Comparison of ENCODE assay signal across 8 mouse cellular contexts in the genomic region with DNA sequence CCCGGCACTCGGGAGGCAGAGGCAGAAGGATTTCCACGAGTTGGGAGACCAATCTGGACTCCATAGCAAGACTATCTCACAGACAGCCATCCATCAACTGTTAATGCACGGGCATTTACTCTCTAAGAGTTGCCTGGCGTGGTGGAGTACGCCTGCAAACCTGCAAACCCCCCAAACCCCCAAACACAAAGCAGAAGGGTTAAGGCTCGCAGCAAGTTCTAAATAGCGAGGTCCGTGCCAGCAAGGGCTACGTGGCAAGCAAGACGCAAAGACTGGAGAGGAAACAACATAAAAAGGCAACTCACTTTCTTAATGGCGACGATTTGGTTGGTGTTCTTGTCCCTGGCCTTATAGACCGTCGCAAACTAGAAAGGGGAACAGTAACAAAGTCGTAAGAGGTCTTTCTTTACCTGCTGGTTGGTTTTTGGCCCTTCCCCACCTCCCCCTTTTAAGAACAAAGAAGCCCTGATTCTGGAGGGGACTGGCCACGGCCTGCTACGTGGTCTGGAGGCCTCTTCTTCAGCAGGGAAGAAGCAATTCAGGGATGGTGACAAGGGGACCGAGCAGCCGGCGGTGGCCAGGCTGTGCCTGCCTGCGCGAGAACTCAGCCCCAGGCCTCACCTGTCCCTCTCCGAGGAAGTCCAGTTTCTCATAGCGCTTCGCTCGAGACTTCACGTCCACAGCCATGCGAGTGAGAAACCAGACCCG. TPM values are rescaled to one million over a fixed set of nuclear protein-coding genes. Genes with fewer than 3 reads are reported as not detected.
DNase-seq lines count a peak whose midpoint lies in the region; ATAC-seq and TF ChIP-seq lines count a peak whose summit lies in the region.

No protein-coding gene starts in this region.

- peaks cover 27% of the 10 kb centered on the region for H3K36me3 ChIP-seq in C2C12 (ENCODE audit: control insufficient read depth, insufficient read depth)
- peaks cover 26% of the 10 kb centered on the region for H3K36me3 ChIP-seq in liver, embryonic 13.5 days

- H3K79me3 ChIP-seq in C2C12 (ENCODE audit: low read depth), result peaks cover 46% of the 10 kb centered on the region

- no peak for TF ChIP-seq CTCF in C2C12 (IDR thresholded peaks at IDR 0.05; ENCODE audit: control insufficient read depth, insufficient read depth, insufficient read length)
- TF ChIP-seq CTCF in cortical plate, adult 2 months (IDR thresholded peaks at IDR 0.05; ENCODE audit: extremely low read depth, insufficient read depth, low read length), result no peak

- H3K9me3 ChIP-seq in liver, embryonic 13.5 days (replicated peaks), result no peaks in the 10 kb centered on the region

- peak overlapping the region; percentile 95 for H3ac ChIP-seq in C2C12 (ENCODE audit: control insufficient read depth, insufficient read length, low read depth)

- intact Hi-C loops in left cerebral cortex, postnatal 10 days (cut with DNase I), result no loop called here

- H3K4me2 ChIP-seq in liver, embryonic 13.5 days, result peak overlapping the region; percentile 74

- WGBS in liver, embryonic 13.5 days (ENCODE audit: insufficient replicate concordance), result under 1% methylated on average over 30 of the region's 30 CpGs

- H3K4me3 ChIP-seq in C2C12 (ENCODE audit: insufficient read depth, poor library complexity, severe bottlenecking), result peak overlapping the region; percentile 99
- H3K4me3 ChIP-seq in cortical plate, adult 2 months (ENCODE audit: insufficient read depth, low read length), result peak overlapping the region; percentile 89
- peak overlapping the region; percentile 89 for H3K4me3 ChIP-seq in liver, embryonic 13.5 days (replicated peaks)

- TF ChIP-seq POLR2A in cortical plate, adult 2 months (IDR thresholded peaks at IDR 0.05; ENCODE audit: extremely low read depth, insufficient read depth, low read length), result no peak

- peak; percentile 91 for ATAC-seq in frontal cortex, adult (ENCODE audit: low TSS enrichment)
- ATAC-seq in hematopoietic stem cell, adult 5-6 weeks (replicated peaks in 1 of 2; ENCODE audit: insufficient read depth in 1 of 2, low FRiP score in 2 of 2, low TSS enrichment in 1 of 2, low read depth in 1 of 2, poor library complexity in 2 of 2, severe bottlenecking in 2 of 2), result peak; percentile 33 to 65
- ATAC-seq in liver, embryonic 13.5 days (ENCODE audit: low read depth), result peak; percentile 81
- peak; percentile 34 for ATAC-seq in neutrophil, adult 5-6 weeks (ENCODE audit: extremely low read depth, insufficient number of reproducible peaks, low FRiP score, poor library complexity, severe bottlenecking)

- no peaks in the 10 kb centered on the region for H3K27me3 ChIP-seq in C2C12 (ENCODE audit: control insufficient read depth, insufficient read depth, insufficient read length)
- no peaks in the 10 kb centered on the region for H3K27me3 ChIP-seq in liver, embryonic 13.5 days

- peaks cover 55% of the 10 kb centered on the region for H3K79me2 ChIP-seq in C2C12 (ENCODE audit: control insufficient read depth, insufficient read depth)

- no peak for DNase-seq in frontal cortex, adult 2 months (ENCODE audit: extremely low spot score in 1 of 2, low spot score in 1 of 2)
- no peak for DNase-seq in liver, embryonic 13.5 days
- DNase-seq in left cerebral cortex, postnatal 10 days (ENCODE audit: extremely low spot score in 1 of 2, low spot score in 2 of 2), result no peak

- H3K9ac ChIP-seq in liver, embryonic 13.5 days, result peak overlapping the region; percentile 92

- peak overlapping the region; percentile 17; the same call in 1 of the 2 replicates for H3K27ac ChIP-seq in cortical plate, adult 2 months (ENCODE audit: insufficient read depth, low read length)
- peak overlapping the region; percentile 85 for H3K27ac ChIP-seq in liver, embryonic 13.5 days

- H3K4me1 ChIP-seq in cortical plate, adult 2 months (ENCODE audit: control insufficient read depth, insufficient read depth, low read length), result peaks cover 4% of the 10 kb centered on the region; the same call in 1 of the 2 replicates
- H3K4me1 ChIP-seq in liver, embryonic 13.5 days (replicated peaks), result peaks cover 49% of the 10 kb centered on the region

TF ChIP-seq in C2C12, 6 proteins besides CTCF, POLR2A, EP300 and RAD21:
- TF ChIP-seq USF1 (IDR thresholded peaks at IDR 0.05; ENCODE audit: low read depth), result no peak
- no peak for TF ChIP-seq FOSL1 (IDR thresholded peaks at IDR 0.05; ENCODE audit: insufficient read depth, low read length, poor library complexity, severe bottlenecking)
- TF ChIP-seq MYOG (IDR thresholded peaks at IDR 0.05; ENCODE audit: control insufficient read depth, extremely low read depth, insufficient read length), result no peak
- no peak for TF ChIP-seq CEBPB (IDR thresholded peaks at IDR 0.05; ENCODE audit: low read depth)
- no peak for TF ChIP-seq MAX (IDR thresholded peaks at IDR 0.05)
- TF ChIP-seq MYOD1 (IDR thresholded peaks at IDR 0.05; ENCODE audit: control insufficient read depth, insufficient read length, low read depth), result no peak

RNA-seq across cellular contexts. Expression of a gene that starts 0.4 kb away (rescaled TPM):
- polyA plus RNA-seq in frontal cortex, adult 2 months (2012; rRNA removed), result 18.6 and 22.2 TPM in 2 replicates
- 27.8 TPM for polyA plus RNA-seq in C2C12 (2012; fragmentation: generic; extraction: Trizol)
- polyA plus RNA-seq in cortical plate, adult 2 months (2012; rRNA removed), result 19.5 and 20.6 TPM in 2 replicates
- total RNA-seq in hematopoietic stem cell, adult 5-6 weeks (2017), result 33.2 and 43.1 TPM in 2 replicates
- polyA plus RNA-seq in liver, embryonic 13.5 days (2015; fragmentation: Nextera tagmentation; extraction: Ambion mirVana), result 49.1 and 54.9 TPM in 2 replicates
- total RNA-seq in neutrophil, adult 5-6 weeks (2017), result 31.4 and 31.7 TPM in 2 replicates
- 10 to 100 TPM; 33.6 to 37.3 TPM for total RNA-seq in left cerebral cortex, postnatal 10 days (2021)

RNA-seq across cellular contexts. Expression of a gene that starts 14.2 kb away (rescaled TPM):
- 79.5 and 83.3 TPM in 2 replicates for polyA plus RNA-seq in frontal cortex, adult 2 months (2012; rRNA removed)
- 120 TPM for polyA plus RNA-seq in C2C12 (2012; fragmentation: generic; extraction: Trizol)
- polyA plus RNA-seq in cortical plate, adult 2 months (2012; rRNA removed), result 85.2 and 87.5 TPM in 2 replicates
- total RNA-seq in hematopoietic stem cell, adult 5-6 weeks (2017), result 49.6 and 56.6 TPM in 2 replicates
- 159 and 167 TPM in 2 replicates for polyA plus RNA-seq in liver, embryonic 13.5 days (2015; fragmentation: Nextera tagmentation; extraction: Ambion mirVana)
- 26.7 and 33.4 TPM in 2 replicates for total RNA-seq in neutrophil, adult 5-6 weeks (2017)
- 10 to 100 TPM; 65.3 to 65.6 TPM for total RNA-seq in left cerebral cortex, postnatal 10 days (2021)

RNA-seq across cellular contexts. Expression of a gene that starts 45.4 kb away (rescaled TPM):
- polyA plus RNA-seq in frontal cortex, adult 2 months (2012; rRNA removed), result 1.7 TPM in 2 replicates
- polyA plus RNA-seq in C2C12 (2012; fragmentation: generic; extraction: Trizol), result 17.9 TPM
- 1.2 and 1.3 TPM in 2 replicates for polyA plus RNA-seq in cortical plate, adult 2 months (2012; rRNA removed)
- 39.1 and 45.4 TPM in 2 replicates for total RNA-seq in hematopoietic stem cell, adult 5-6 weeks (2017)
- polyA plus RNA-seq in liver, embryonic 13.5 days (2015; fragmentation: Nextera tagmentation; extraction: Ambion mirVana), result 46.2 and 57.1 TPM in 2 replicates
- 1.4 and 2.8 TPM in 2 replicates for total RNA-seq in neutrophil, adult 5-6 weeks (2017)
- 1 to 10 TPM; 1.8 to 3.1 TPM for total RNA-seq in left cerebral cortex, postnatal 10 days (2021)

RNA-seq across cellular contexts. Expression of a gene that starts 56.1 kb away (rescaled TPM):
- polyA plus RNA-seq in frontal cortex, adult 2 months (2012; rRNA removed), result 1.5 and 1.6 TPM in 2 replicates
- polyA plus RNA-seq in C2C12 (2012; fragmentation: generic; extraction: Trizol), result 115 TPM
- polyA plus RNA-seq in cortical plate, adult 2 months (2012; rRNA removed), result 0.49 and 1.3 TPM in 2 replicates
- 91.3 and 108 TPM in 2 replicates for total RNA-seq in hematopoietic stem cell, adult 5-6 weeks (2017)
- 277 and 297 TPM in 2 replicates for polyA plus RNA-seq in liver, embryonic 13.5 days (2015; fragmentation: Nextera tagmentation; extraction: Ambion mirVana)
- total RNA-seq in neutrophil, adult 5-6 weeks (2017), result 2.0 and 2.8 TPM in 2 replicates
- total RNA-seq in left cerebral cortex, postnatal 10 days (2021), result 1 to 10 TPM; 3.9 to 6.5 TPM

Comparison
In these comparisons a context has a peak if more than half of its experiments do, and no peak if none do; other contexts are left out.
1. ATAC-seq: peak in every context shown above with its lines; median percentile 91 in frontal cortex, adult; 81 in liver, embryonic 13.5 days; 49 in hematopoietic stem cell, adult 5-6 weeks; 34 in neutrophil, adult 5-6 weeks.